Mouse (Mus musculus) hematopoietic stem cell, adult 5-6 weeks (primary cell): ENCODE measurements around the gene Asb5. TPM values are rescaled to one million over a fixed set of nuclear protein-coding genes. Genes with fewer than 3 reads are reported as not detected.
A peak's percentile ranks its signal among the peaks of the same experiment; 100 is the strongest.
"Not testable (repeated sequence)": the region's sequence is repeated elsewhere in the genome, so short reads cannot be mapped to it uniquely, and the experiment has no call there.

ENCODE experiments used
- ATAC-seq, 2 experiments: fragments of 125-278 bp in 1 of 2; replicated peaks in 1 of 2; 2 replicates each; pipeline ENCODE4 v1.8.0; 2016 to 2017; ENCODE audit warnings: inconsistent platforms in 2 of 2, mild to moderate bottlenecking in 2 of 2, moderate number of reproducible peaks in 2 of 2, low read depth in 1 of 2, moderate TSS enrichment in 1 of 2; ENCODE audit not compliant: low FRiP score in 2 of 2, poor library complexity in 2 of 2, severe bottlenecking in 2 of 2, insufficient read depth in 1 of 2, low TSS enrichment in 1 of 2
- total RNA-seq: library from RNA; stranded (forward); fragments of 172-1452, 232-1000 nt; gene quantifications from 2 replicates; pipeline ENCODE4 v1.2.3, GENCODE M21; 2017

Asb5 gene
- total RNA-seq, 1 experiment from 2014 or later = not detected

DNA sequence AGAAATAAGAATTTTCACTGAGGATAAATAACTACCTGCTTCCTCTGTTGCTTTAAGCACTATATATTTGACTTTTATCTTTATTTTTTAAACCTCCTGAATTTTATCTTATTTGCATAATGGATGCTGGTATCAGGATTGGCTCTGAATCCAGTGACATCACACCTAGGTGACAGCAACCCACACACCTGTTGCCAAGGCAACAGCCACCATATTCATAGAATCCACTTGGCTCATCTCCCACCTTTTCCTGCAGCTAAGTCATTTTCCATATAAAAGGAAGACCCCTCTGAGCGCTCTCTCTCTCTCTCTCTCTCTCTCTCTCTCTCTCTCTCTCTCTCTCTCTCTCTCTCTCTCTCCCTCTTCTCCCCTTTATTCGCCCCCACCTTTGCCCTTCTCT, 67.6 kb downstream of the Asb5 start:
- ATAC-seq = no peak

GRCm38 (mm10) chr8:54597386-54597785, 68.0 kb downstream of the Asb5 start:
- ATAC-seq = no peak

DNA sequence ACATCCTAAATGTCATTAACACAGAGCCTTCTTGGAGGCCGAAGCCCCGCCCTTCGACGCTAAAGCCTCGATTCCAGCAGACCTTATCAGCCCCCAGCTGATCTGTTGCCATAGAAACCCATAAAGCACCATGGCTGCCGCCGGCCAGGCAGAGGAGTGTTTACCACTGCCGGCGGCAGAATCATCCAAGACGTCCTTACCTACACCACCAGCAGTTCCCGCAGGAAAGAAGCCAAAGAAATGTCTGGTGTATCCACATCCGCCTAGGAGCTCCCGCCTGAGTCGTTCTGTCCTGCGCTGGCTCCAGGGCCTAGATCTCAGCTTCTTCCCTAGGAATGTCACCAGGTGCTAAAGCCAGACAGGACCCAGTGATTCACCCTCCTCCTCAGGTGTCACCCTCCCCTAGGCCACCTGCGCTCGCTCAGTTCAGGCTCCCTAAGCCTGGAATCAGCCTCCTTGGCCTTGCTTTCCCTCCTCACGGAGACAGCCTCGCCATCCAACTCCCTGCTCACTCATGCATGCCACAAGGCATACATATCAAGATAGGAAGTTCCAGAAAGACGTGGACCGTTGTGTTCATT, 71.4 kb downstream of the Asb5 start, which contains the start of gene Spata4:
Gene Spata4, plus strand, starts transcription at position 111 of the 581 bp plus-strand sequence.
- ATAC-seq = peak in 1 of 2 experiments; percentile 25; a peak in 2 of 4 replicates

DNA sequence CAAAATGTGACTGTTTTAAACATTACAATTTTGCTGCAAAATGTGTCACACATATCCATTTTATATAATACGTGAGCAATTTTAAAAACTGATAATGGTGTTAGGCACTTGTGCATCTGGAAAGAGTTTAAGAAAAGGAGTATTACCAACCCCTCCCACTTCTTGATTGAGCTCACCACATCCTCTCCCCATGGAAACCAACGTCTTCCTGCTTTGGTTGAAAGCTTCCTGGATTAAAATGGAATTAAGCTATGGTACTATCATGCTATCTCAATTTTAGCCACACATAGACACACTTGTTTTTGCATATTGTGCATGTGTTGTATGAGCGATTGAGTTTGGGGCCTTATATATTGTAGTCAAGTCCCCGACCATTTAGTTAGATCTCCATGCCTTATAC, 74.1 kb downstream of the Asb5 start:
- ATAC-seq = peak; percentile 69 to 94

- ATAC-seq = no peak
Measured at GRCm38 (mm10) chr8:54609336-54609735, 80.0 kb downstream of the Asb5 start.

DNA sequence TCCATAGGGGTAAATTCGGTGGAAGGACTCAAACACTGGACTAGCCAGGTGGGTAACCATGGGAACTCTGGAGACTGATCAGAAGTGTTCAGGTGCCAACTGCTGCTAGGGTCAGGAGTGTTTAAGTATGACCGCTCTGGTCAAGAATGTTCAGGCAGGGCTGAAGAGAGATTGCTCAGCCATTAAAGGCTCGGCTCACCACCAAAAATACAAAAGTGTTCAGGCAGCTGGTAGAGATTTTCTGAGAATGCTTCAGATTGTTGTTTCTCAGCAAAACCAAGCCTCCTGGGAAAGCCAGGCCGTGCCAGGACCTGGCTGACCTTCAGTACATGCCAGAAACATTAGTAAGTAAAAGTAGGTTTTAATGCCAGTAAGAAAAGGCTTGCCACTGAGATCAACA, 80.9 kb downstream of the Asb5 start:
- no peak for ATAC-seq

- ATAC-seq = not testable (repeated sequence)
Measured at GRCm38 (mm10) chr8:54616710-54617109, 87.3 kb downstream of the Asb5 start.

Other genes starting within 250 kb of the Asb5 start
- 82.5 and 93.7 TPM in 2 replicates for gene Spcs3, start 418 bp downstream of the Asb5 start, total RNA-seq
- gene Spata4, start 71.2 kb downstream of the Asb5 start, total RNA-seq = not detected in 2 replicates